In genomic region chr10:67185491-67186081, GRCm38 (mm10) we compare ENCODE assay signal across 8 mouse cellular contexts.
DNase-seq lines count a peak whose midpoint lies in the region; ATAC-seq and TF ChIP-seq lines count a peak whose summit lies in the region.

No protein-coding gene starts in this region.

- H3K9me3 ChIP-seq in hindbrain, postnatal 0 days (ENCODE audit: low read length) = no peaks in the 10 kb centered on the region

- peak; percentile 84 for ATAC-seq in common myeloid progenitor, adult 5-6 weeks (replicated peaks; ENCODE audit: low read depth, poor library complexity, severe bottlenecking)
- ATAC-seq in hindbrain, postnatal 0 days = peak; percentile 96
- peak; percentile 90 for ATAC-seq in megakaryocyte, adult 5-6 weeks (ENCODE audit: poor library complexity, severe bottlenecking)

- H3K36me3 ChIP-seq in hindbrain, postnatal 0 days (ENCODE audit: insufficient read depth, low read length) = no peaks in the 10 kb centered on the region

- H3K4me1 ChIP-seq in hindbrain, postnatal 0 days (ENCODE audit: insufficient read depth, low read length) = peaks cover 16% of the 10 kb centered on the region

- WGBS in hindbrain, postnatal 0 days = under 1% methylated on average over 23 of the region's 23 CpGs

- peak overlapping the region; percentile 93 for H3K27ac ChIP-seq in gastrocnemius, adult 2 months
- H3K27ac ChIP-seq in hindbrain, postnatal 0 days = peak overlapping the region; percentile 94
- peak overlapping the region; percentile 87 for H3K27ac ChIP-seq in left cerebral cortex, adult 2 months

- H3K9ac ChIP-seq in hindbrain, postnatal 0 days (replicated peaks; ENCODE audit: low read length) = peak overlapping the region; percentile 69

- peak; percentile 52 for TF ChIP-seq CTCF in gastrocnemius, adult 2 months (IDR thresholded peaks at IDR 0.05)
- TF ChIP-seq CTCF in hindbrain, postnatal 0 days (IDR thresholded peaks at IDR 0.05; ENCODE audit: low read depth) = peak; percentile 39
- TF ChIP-seq CTCF in left cerebral cortex, adult 2 months (IDR thresholded peaks at IDR 0.05) = peak; percentile 44

- peak; percentile 62 for DNase-seq in ZHBTc4 (ENCODE audit: low read depth, low spot score)
- peak; percentile 85 for DNase-seq in gastrocnemius, adult 2 months
- DNase-seq in hindbrain, postnatal 0 days (ENCODE audit: low spot score) = peak; percentile 89
- DNase-seq in left cerebral cortex, adult 2 months (ENCODE audit: extremely low spot score in 1 of 2, low spot score in 2 of 2) = peak; percentile 62 to 69
- peak; percentile 77 to 85 for DNase-seq in right cerebral cortex, adult 2 months (ENCODE audit: low spot score in 2 of 2)
- peak; percentile 57 to 70 for DNase-seq in urinary bladder, postnatal 36 days (ENCODE audit: low spot score in 2 of 2)

- peak overlapping the region; percentile 75 for H3K4me3 ChIP-seq in gastrocnemius, adult 2 months
- H3K4me3 ChIP-seq in hindbrain, postnatal 0 days (ENCODE audit: low read length) = peak overlapping the region; percentile 48
- peak overlapping the region; percentile 47 for H3K4me3 ChIP-seq in left cerebral cortex, adult 2 months

- intact Hi-C loops in gastrocnemius, adult 2 months (cut with DNase I) = loop anchor here (5.0 kb wide), 2 partner anchors 58 to 133 kb away; no protein-coding TSS in a partner anchor
- intact Hi-C loops in left cerebral cortex, adult 2 months (cut with DNase I) = loop anchor here (5.0 kb wide), 3 partner anchors 58 to 263 kb away; partner anchors contain the start of genes Jmjd1c and Reep3

- H3K27me3 ChIP-seq in hindbrain, postnatal 0 days (ENCODE audit: insufficient read depth, low read length) = no peaks in the 10 kb centered on the region

- H3K4me2 ChIP-seq in hindbrain, postnatal 0 days (ENCODE audit: low read depth, low read length) = peak overlapping the region; percentile 72

Comparison
In these comparisons a context has a peak if more than half of its experiments do, and no peak if none do; other contexts are left out.
1. Peak in every context shown above with its lines: DNase-seq, ATAC-seq, H3K4me3 ChIP-seq and H3K27ac ChIP-seq.